Mouse (Mus musculus) embryonic stem cell, embryonic (primary cell): ENCODE measurements around the gene Nemp2.

Source experiments
- CTCF ChIA-PET, 4 experiments: fragments of 300-600 bp in 2 of 4; fragments of 350-600 bp in 2 of 4; sonication (Branson Sonifier 250); formaldehyde crosslinking; loops; one replicate each; lab custom pipeline; 2022; ENCODE audit warnings: inconsistent platforms in 2 of 4; lab: Charles Lee
- POLR2A ChIA-PET, 4 experiments: fragments of 300-600 bp in 2 of 4; fragments of 350-600 bp in 2 of 4; sonication (Branson Sonifier 250); formaldehyde crosslinking; loops; one replicate each; lab custom pipeline; 2022; ENCODE audit warnings: antibody characterized with exemption in 4 of 4, inconsistent platforms in 1 of 4; lab: Charles Lee

Gene Nemp2

GRCm38 (mm10) chr1:52630248-52630936 lies at the start of gene Nemp2:
TSS of gene Nemp2 (plus strand) at chr1:52630703.
- ChIA-PET POLR2A (interaction anchor here in 3 of 4 experiments (0.6 to 1.9 kb wide), 26 partner anchors 9 to 1152 kb away, joined by 3 to 11 read pairs (median 4); partner anchors contain the start of genes Gls (in 3 of the 3), Gm28778 (in 1 of the 3), Nabp1 (in 1 of the 3) and Ormdl1 (in 1 of the 3)), CTCF (interaction anchor here (0.6 to 1.6 kb wide), 14 partner anchors 18 to 1687 kb away, joined by 3 to 9 read pairs (median 3); partner anchors contain the start of genes Gm28778 (in 1 of the 4), Ormdl1 (in 1 of the 4) and Pms1 (in 1 of the 4))

GRCm38 (mm10) chr1:52581744-52582143 lies 48.8 kb upstream of the Nemp2 start:
- ChIA-PET POLR2A (no interaction called here), CTCF (interaction anchor here in 3 of 4 experiments (0.6 to 1.0 kb wide), 3 partner anchors 19 to 167 kb away, joined by 3 to 7 read pairs (median 3); no protein-coding TSS in a partner anchor)

GRCm38 (mm10) chr1:52582866-52583265 lies 47.6 kb upstream of the Nemp2 start:
- ChIA-PET CTCF (interaction anchor here in 1 of 4 experiments (0.5 kb wide), 1 partner anchor 364 kb away, joined by 4 read pairs; no protein-coding TSS in a partner anchor), POLR2A (no interaction called here)

- ChIA-PET CTCF (no interaction called here), POLR2A (interaction anchor here in 2 of 4 experiments (0.6 to 1.1 kb wide), 2 partner anchors 8 to 349 kb away, joined by 3 read pairs; no protein-coding TSS in a partner anchor)
These were observed 33.4 kb upstream of the Nemp2 start for GRCm38 (mm10) chr1:52596982-52597646.

GRCm38 (mm10) chr1:52597761-52598160 lies 32.7 kb upstream of the Nemp2 start:
- POLR2A ChIA-PET = interaction anchor here in 2 of 4 experiments (0.6 to 1.1 kb wide), 2 partner anchors 9 to 349 kb away, joined by 3 read pairs; no protein-coding TSS in a partner anchor
- CTCF ChIA-PET = no interaction called here

GRCm38 (mm10) chr1:52598361-52598760 lies 32.1 kb upstream of the Nemp2 start:
- ChIA-PET CTCF (no interaction called here), POLR2A (no interaction called here)

- ChIA-PET POLR2A (no interaction called here), CTCF (interaction anchor here in 1 of 4 experiments (0.5 kb wide), 1 partner anchor 28 kb away, joined by 3 read pairs; no protein-coding TSS in a partner anchor)
These were observed 29.0 kb upstream of the Nemp2 start for GRCm38 (mm10) chr1:52601496-52601895.

DNA sequence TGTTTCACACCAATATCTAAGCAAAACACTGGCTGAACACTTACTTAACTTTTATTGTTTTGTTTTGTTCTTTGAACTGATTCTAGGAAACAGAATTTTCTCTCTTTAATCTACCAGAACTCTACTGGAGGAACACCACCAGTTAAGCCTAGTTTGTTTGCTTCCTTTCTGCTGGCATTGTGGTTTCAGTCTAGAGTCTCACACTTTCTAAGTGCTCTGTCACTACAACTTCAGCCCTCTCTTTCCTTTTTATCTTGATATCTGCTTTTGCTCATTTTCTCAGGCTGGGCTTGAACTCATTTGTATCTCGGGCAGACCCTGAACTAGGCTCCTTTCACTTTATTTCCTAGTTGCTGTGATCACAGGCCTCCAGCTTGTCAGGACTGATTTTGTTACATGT lies 22.8 kb upstream of the Nemp2 start:
- ChIA-PET CTCF (no interaction called here), POLR2A (no interaction called here)

DNA sequence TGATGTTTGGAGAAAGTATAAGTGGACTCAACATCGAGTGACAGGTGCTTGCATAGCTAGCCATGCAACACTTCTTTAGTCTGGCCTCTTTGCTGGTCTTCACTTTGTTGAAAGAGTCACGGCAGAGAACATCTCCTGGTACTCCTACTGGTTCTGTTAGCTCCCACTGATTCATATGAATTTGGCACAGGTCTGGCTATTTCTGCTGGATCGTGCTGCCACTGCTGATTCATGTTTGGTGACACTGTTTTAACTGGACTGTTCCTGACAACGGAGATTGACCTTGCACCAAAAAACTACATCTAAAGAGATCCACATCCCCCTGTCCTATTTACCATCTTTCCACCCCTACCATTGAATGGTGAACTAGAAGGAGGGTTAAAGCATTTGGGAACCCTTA lies 22.0 kb upstream of the Nemp2 start:
- ChIA-PET CTCF (no interaction called here), POLR2A (no interaction called here)

- CTCF ChIA-PET = no interaction called here
These were observed 12.3 kb upstream of the Nemp2 start for GRCm38 (mm10) chr1:52618217-52618616.

GRCm38 (mm10) chr1:52620442-52620841 lies 10.1 kb upstream of the Nemp2 start:
- ChIA-PET POLR2A (interaction anchor here in 2 of 4 experiments (0.5 to 1.5 kb wide), 3 partner anchors 10 to 88 kb away, joined by 3 to 5 read pairs (median 4); partner anchors contain the start of gene Nemp2 (in 2 of the 2)), CTCF (no interaction called here)

More at GRCm38 (mm10) chr1:52618217-52618616, 12.3 kb upstream of the Nemp2 start:
- POLR2A ChIA-PET = interaction anchor here in 1 of 4 experiments (1.0 kb wide), 1 partner anchor 12 kb away, joined by 5 read pairs; the partner anchor contains the start of gene Nemp2

GRCm38 (mm10) chr1:52630937-52631299 lies 415 bp downstream of the Nemp2 start:
- POLR2A ChIA-PET = interaction anchor here in 3 of 4 experiments (0.7 to 1.9 kb wide), 18 partner anchors 8 to 1153 kb away, joined by 3 to 11 read pairs (median 4); partner anchors contain the start of genes Gls (in 2 of the 3), Gm28778 (in 1 of the 3), Nabp1 (in 1 of the 3) and Ormdl1 (in 1 of the 3)
- CTCF ChIA-PET = interaction anchor here in 3 of 4 experiments (0.6 to 1.6 kb wide), 9 partner anchors 9 to 666 kb away, joined by 3 to 6 read pairs (median 3); partner anchors contain the start of genes Gm28778 (in 1 of the 3), Ormdl1 (in 1 of the 3) and Pms1 (in 1 of the 3)

GRCm38 (mm10) chr1:52631570-52631969 lies 1.1 kb downstream of the Nemp2 start:
- CTCF ChIA-PET = interaction anchor here in 3 of 4 experiments (0.6 to 1.6 kb wide), 8 partner anchors 8 to 401 kb away, joined by 3 to 6 read pairs (median 3); no protein-coding TSS in a partner anchor
- POLR2A ChIA-PET = interaction anchor here in 3 of 4 experiments (0.7 to 1.9 kb wide), 15 partner anchors 8 to 1153 kb away, joined by 3 to 11 read pairs (median 4); partner anchors contain the start of genes Gls (in 2 of the 3), Gm28778 (in 1 of the 3), Nabp1 (in 1 of the 3) and Ormdl1 (in 1 of the 3)

DNA sequence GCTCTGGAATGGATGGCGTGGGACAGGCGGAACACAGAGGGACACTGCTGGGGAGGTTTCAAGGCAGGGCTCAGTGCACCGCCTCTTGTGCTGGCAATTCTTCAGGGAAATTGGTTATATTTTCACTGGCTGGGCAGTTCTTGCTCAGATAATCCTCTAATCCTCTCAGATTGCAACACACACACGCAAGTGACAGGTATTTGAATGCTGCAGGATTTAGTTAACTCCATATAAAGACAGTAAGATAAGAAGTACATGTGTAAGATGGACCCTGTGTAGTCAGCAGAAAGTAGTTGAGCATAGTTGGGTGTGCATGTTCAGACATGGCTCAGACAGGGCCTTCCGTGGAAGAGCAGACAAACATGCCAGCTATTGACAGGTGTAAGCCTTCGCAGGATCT lies 3.7 kb downstream of the Nemp2 start:
- CTCF ChIA-PET = no interaction called here
- POLR2A ChIA-PET = interaction anchor here in 1 of 4 experiments (0.6 kb wide), 1 partner anchor 280 kb away, joined by 4 read pairs; no protein-coding TSS in a partner anchor

DNA sequence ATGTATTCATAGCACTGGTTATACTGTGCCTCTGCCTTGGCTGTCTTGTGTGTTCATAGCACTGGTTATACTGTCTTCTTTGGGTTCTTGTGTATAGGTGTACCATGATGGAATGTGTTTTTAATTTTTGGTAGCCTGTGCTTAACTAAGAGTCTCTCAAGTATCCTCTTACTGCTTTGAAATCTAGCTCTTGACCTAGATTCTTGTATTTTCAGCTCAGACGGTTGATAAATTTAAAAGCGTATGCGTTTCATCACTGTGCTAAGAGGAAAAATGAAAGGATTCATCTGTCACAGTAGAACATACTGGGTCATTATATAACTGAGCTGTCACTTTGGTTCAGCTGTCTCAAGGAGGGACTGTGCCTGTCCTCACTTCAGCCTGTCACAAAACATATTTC lies 5.4 kb downstream of the Nemp2 start:
- ChIA-PET CTCF (no interaction called here), POLR2A (interaction anchor here in 1 of 4 experiments (1.4 to 1.6 kb wide), 2 partner anchors 20 to 403 kb away, joined by 3 read pairs; partner anchors contain the start of gene Gls)

DNA sequence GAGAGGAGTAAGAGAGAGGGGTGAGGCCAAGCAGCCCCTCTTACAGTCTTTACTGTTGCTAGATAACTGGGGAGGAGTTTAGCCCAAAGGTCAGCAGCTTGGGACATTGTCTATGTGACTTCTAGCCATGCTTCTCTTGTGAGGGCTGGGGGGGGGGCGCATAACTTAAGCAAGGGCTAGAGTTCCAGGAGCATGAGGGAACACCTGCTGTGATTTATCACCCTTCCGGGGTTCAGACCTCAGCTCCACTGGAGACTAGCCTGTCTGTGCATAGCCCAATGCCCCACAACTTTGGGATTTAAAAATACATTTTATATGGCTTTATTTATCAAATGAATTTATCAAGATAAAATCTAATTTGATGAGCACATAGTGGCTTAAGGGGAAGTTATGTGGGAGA lies 7.6 kb downstream of the Nemp2 start:
- POLR2A ChIA-PET = interaction anchor here in 1 of 4 experiments (0.6 kb wide), 2 partner anchors 364 to 405 kb away, joined by 4 to 6 read pairs; partner anchors contain the start of gene Gls
- CTCF ChIA-PET = no interaction called here

DNA sequence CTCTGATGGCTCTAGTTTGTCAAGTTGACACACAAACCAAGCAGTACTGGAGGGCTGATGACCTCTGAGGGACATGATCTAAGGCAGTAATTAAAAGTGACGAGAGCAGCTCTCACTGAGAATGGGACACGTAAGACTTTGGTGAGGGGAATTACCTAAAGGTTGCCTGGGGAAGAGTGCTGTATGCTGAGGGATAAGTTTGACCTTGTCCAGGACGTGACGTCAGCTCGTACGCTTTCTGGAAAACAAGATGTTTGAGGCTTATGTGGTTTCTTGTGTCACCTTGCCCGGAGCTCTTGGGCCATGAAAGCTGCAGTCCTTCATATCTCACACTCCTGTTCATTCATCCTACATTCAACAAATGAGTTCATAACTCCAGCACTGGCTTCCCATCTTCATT lies 8.6 kb downstream of the Nemp2 start:
- CTCF ChIA-PET = interaction anchor here in 2 of 4 experiments (0.6 kb wide), 2 partner anchors 8 to 320 kb away, joined by 3 read pairs; no protein-coding TSS in a partner anchor
- POLR2A ChIA-PET = interaction anchor here in 3 of 4 experiments (0.9 to 1.8 kb wide), 3 partner anchors 8 to 140 kb away, joined by 3 to 11 read pairs (median 10); partner anchors contain the start of gene Nemp2 (in 2 of the 3)

- POLR2A ChIA-PET = interaction anchor here in 2 of 4 experiments (1.1 to 1.8 kb wide), 2 partner anchors 9 to 10 kb away, joined by 10 to 11 read pairs; partner anchors contain the start of gene Nemp2 (in 2 of the 2)
- CTCF ChIA-PET = no interaction called here
These were observed 9.8 kb downstream of the Nemp2 start for GRCm38 (mm10) chr1:52640266-52640665.
